Mouse (Mus musculus) lung, postnatal 0 days (tissue): Measurements from ENCODE around the gene Hoxa7.

Source experiments
- CTCF ChIP-seq: IDR thresholded peaks from 2 replicates; pipeline ENCODE4 v1.5.1; 2016; ENCODE audit warnings: antibody characterized with exemption, mild to moderate bottlenecking
- EP300 ChIP-seq: IDR thresholded peaks from 2 replicates; pipeline ENCODE4 v1.6.1; 2016; ENCODE audit warnings: antibody characterized with exemption, mild to moderate bottlenecking, control low read depth

DNA sequence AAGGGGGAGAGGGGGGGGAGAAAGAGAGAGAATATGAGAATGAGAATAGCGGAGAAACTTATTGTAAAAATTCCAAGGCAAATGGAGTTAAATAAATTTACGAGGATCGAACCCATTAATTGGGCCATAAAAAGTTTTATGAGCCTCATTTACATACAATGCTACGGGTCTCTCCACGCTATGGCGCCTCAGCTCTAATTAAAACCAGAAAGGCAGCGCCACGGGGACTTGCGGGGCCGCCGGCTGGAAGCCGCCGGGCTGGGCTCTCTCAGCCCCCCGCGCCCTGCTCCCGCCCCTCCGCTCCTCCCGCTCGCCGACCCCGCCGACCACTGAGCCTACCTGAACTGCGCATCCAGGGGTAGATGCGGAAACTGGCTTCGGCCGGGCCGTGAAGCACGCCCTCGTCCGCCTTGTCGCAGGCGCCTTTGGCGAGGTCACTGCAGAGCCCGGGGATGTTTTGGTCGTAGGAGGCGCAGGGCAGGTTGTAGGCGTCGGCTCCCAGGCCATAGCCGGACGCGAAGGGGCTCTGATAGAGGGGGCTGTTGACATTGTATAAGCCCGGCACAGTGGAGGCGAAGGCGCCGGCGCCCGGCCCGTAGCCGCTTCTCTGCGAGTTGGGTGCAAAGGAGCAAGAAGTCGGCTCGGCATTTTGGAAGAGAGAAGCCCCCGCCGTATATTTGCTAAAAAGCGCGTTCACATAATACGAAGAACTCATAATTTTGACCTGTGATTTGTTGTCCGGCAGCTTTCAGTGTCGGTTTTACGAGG is 4.8 kb downstream of the Hoxa7 start:
- TF ChIP-seq CTCF (no peak), EP300 (no peak)
